Mouse (Mus musculus) lung, embryonic 16.5 days (tissue): ENCODE data around the gene Rmi2. TPM values are rescaled to one million over a fixed set of nuclear protein-coding genes. Genes with fewer than 3 reads are reported as not detected.
A peak's percentile ranks its signal among the peaks of the same experiment; 100 is the strongest.

Experiments used
- ATAC-seq: fragments of 200-750 bp; cut with Nextera tagmentation; 2 replicates; pipeline ENCODE4 v1.8.0; 2017; ENCODE audit warnings: low read depth, mild to moderate bottlenecking, moderate library complexity
- H3K27ac ChIP-seq: fragments of 300-500 bp; sonication (generic); 2 replicates; pipeline ENCODE4 v1.5.1; 2014; ENCODE audit warnings: mild to moderate bottlenecking, control low read depth, low read length
- H3K27me3 ChIP-seq: fragments of 300-500 bp; sonication (generic); 2 replicates; pipeline ENCODE4 v1.6.1; 2014; ENCODE audit warnings: low read depth, low read length, mixed read lengths; ENCODE audit not compliant: control insufficient read depth, insufficient read depth
- H3K36me3 ChIP-seq: fragments of 300-500 bp; sonication (generic); 2 replicates; pipeline ENCODE4 v1.6.1; 2014; ENCODE audit warnings: low read length; ENCODE audit not compliant: control insufficient read depth, insufficient read depth
- H3K4me1 ChIP-seq: fragments of 300-500 bp; sonication (generic); replicated peaks from 2 replicates; pipeline ENCODE4 v1.6.1; 2014; ENCODE audit warnings: low read length, mixed read lengths; ENCODE audit not compliant: control insufficient read depth, insufficient read depth
- H3K4me2 ChIP-seq: fragments of 300-500 bp; sonication (generic); 2 replicates; pipeline ENCODE4 v1.6.1; 2014; ENCODE audit warnings: low read depth, low read length, control low read depth
- H3K4me3 ChIP-seq: fragments of 300-500 bp; sonication (generic); 2 replicates; pipeline ENCODE4 v1.5.1; 2014; ENCODE audit warnings: mild to moderate bottlenecking, low read length, control low read depth
- H3K9ac ChIP-seq: fragments of 300-500 bp; sonication (generic); 2 replicates; pipeline ENCODE4 v1.6.1; 2014; ENCODE audit warnings: low read length, control low read depth
- H3K9me3 ChIP-seq: fragments of 300-500 bp; sonication (generic); 2 replicates; pipeline ENCODE4 v1.6.1; 2016; ENCODE audit warnings: low read length; ENCODE audit not compliant: control insufficient read depth
- WGBS: fragments of 180-500 bp; shearing (Covaris S2); extraction: QIAGEN DNeasy Blood & Tissue Kit; methylation state at CpG from one replicate; pipeline ENCODE4 v1.1.7; 2014; 5-methylcytosine and 5-hydroxymethylcytosine counted together
- polyA plus RNA-seq: library from polyadenylated mRNA; unstranded; fragments of >200 nt; fragmentation: Nextera tagmentation; extraction: Ambion mirVana; gene quantifications from 2 replicates; pipeline ENCODE4 v1.2.1, GENCODE M21; 2015

Gene Rmi2
- polyA plus RNA-seq, 1 experiment from 2014 or later, result 3.1 TPM

GRCm38 (mm10) chr16:10837903-10838302, 3.0 kb downstream of the Rmi2 start:
- H3K27ac ChIP-seq, result peak overlapping the region; percentile 67
- peaks cover 23% of the 10 kb centered on the region for H3K4me1 ChIP-seq
- WGBS, result 75% methylated on average over 1 of the region's 1 CpGs
- no peaks in the 10 kb centered on the region for H3K36me3 ChIP-seq
- H3K4me2 ChIP-seq, result no peak overlapping the region
- no peak overlapping the region for H3K4me3 ChIP-seq
- H3K9ac ChIP-seq, result no peak overlapping the region
- H3K9me3 ChIP-seq, result no peaks in the 10 kb centered on the region
- no peaks in the 10 kb centered on the region for H3K27me3 ChIP-seq
- no peak for ATAC-seq

DNA sequence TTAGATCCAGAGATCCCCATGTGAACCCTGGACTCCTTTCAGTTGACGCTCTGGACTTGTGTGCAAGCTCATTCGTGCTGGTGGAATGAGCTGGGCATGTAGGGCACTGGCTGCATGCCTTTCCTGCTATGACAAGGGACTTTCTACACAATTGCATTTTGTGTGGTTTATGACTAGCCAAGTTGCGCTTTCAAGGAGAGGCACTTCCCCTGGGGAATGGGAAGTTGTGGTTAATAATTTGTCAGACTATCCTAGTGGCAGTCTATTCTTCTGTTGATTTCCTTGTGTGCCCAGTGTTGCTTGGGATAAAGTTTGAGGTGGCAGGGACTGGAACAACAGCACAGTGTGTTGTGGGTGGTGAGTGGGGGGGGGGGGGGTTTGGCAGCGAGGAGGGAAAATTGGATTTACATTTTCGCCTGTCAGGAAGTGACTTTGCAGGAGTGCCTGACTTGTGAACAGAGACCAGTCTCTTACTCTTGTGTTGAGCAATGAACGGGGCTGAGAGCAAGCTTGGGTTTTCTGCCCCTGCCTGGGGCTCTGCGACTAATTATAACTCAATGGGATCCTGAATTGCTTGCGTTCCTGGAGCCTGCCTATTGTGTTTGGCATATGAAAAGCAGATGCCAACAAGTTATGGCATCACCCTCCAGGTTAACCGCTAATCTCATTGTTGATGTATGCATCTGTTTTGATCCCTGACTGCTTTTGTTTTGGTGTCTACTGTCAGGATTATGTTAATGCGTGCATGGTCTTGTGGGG, 3.8 kb downstream of the Rmi2 start:
- Histone ChIP-seq H3K27me3 (no peaks in the 10 kb centered on the region), H3K27ac (peak overlapping the region; percentile 67), H3K4me3 (no peak overlapping the region), H3K4me2 (0 out of 2 replicates have a peak overlapping the region, but pooled peaks have one; percentile 1), H3K9me3 (no peaks in the 10 kb centered on the region), H3K4me1 (peaks cover 28% of the 10 kb centered on the region), H3K9ac (no peak overlapping the region), H3K36me3 (no peaks in the 10 kb centered on the region)
- WGBS, result 36% methylated on average over 10 of the region's 10 CpGs
- ATAC-seq, result peak; percentile 24

DNA sequence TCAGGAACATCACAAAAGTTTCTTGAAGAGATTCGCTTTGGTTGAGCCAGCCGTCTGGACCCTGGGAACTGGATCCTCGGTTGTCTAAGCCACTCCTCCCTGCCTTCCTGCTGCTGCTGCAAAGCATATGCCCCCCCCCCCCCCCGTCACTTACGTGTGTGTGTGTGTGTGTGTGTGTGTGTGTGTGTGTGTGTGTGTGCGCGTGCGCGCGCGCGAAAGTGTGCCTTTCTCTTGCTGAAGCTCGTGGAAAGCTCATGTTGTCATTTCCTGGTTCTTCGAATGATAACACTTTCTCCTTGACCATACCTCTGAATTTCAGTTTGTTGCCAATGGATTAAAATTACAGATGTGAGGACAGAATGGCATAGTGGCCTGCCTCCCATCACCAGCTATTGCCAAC, 5.2 kb downstream of the Rmi2 start:
- no peak overlapping the region for H3K4me2 ChIP-seq
- H3K27me3 ChIP-seq, result no peaks in the 10 kb centered on the region
- H3K9ac ChIP-seq, result no peak overlapping the region
- 86% methylated on average over 12 of the region's 14 CpGs for WGBS
- peaks cover 38% of the 10 kb centered on the region for H3K4me1 ChIP-seq
- H3K36me3 ChIP-seq, result no peaks in the 10 kb centered on the region
- no peak overlapping the region for H3K27ac ChIP-seq
- H3K4me3 ChIP-seq, result no peak overlapping the region
- no peak for ATAC-seq
- H3K9me3 ChIP-seq, result no peaks in the 10 kb centered on the region

- WGBS, result 68% methylated on average over 4 of the region's 4 CpGs
- no peak overlapping the region for H3K27ac ChIP-seq
- H3K27me3 ChIP-seq, result no peaks in the 10 kb centered on the region
- no peak overlapping the region for H3K4me2 ChIP-seq
- no peak overlapping the region for H3K4me3 ChIP-seq
- peaks cover 32% of the 10 kb centered on the region for H3K4me1 ChIP-seq
- H3K36me3 ChIP-seq, result no peaks in the 10 kb centered on the region
- H3K9me3 ChIP-seq, result no peaks in the 10 kb centered on the region
- H3K9ac ChIP-seq, result no peak overlapping the region
- no peak for ATAC-seq
Measured at GRCm38 (mm10) chr16:10842282-10842855, 7.5 kb downstream of the Rmi2 start.

GRCm38 (mm10) chr16:10843486-10844318, 8.8 kb downstream of the Rmi2 start:
- peaks cover 33% of the 10 kb centered on the region for H3K4me1 ChIP-seq
- 7% methylated on average over 18 of the region's 18 CpGs for WGBS
- peak overlapping the region; percentile 56 for H3K4me2 ChIP-seq
- peak; percentile 72 for ATAC-seq
- H3K4me3 ChIP-seq, result peak overlapping the region; percentile 34
- H3K27me3 ChIP-seq, result no peaks in the 10 kb centered on the region
- peak overlapping the region; percentile 60 for H3K27ac ChIP-seq
- peak overlapping the region; percentile 55 for H3K9ac ChIP-seq
- H3K36me3 ChIP-seq, result no peaks in the 10 kb centered on the region
- H3K9me3 ChIP-seq, result no peaks in the 10 kb centered on the region

- H3K4me3 ChIP-seq, result peak overlapping the region; percentile 34
- ATAC-seq, result no peak
- no peaks in the 10 kb centered on the region for H3K36me3 ChIP-seq
- peak overlapping the region; percentile 56 for H3K4me2 ChIP-seq
- H3K4me1 ChIP-seq, result peaks cover 35% of the 10 kb centered on the region
- H3K27me3 ChIP-seq, result no peaks in the 10 kb centered on the region
- 29% methylated on average over 6 of the region's 6 CpGs for WGBS
- H3K27ac ChIP-seq, result peak overlapping the region; percentile 60
- H3K9ac ChIP-seq, result no peak overlapping the region; the same call in 1 of the 2 replicates
- no peaks in the 10 kb centered on the region for H3K9me3 ChIP-seq
Measured at GRCm38 (mm10) chr16:10844319-10844670, 9.4 kb downstream of the Rmi2 start.

DNA sequence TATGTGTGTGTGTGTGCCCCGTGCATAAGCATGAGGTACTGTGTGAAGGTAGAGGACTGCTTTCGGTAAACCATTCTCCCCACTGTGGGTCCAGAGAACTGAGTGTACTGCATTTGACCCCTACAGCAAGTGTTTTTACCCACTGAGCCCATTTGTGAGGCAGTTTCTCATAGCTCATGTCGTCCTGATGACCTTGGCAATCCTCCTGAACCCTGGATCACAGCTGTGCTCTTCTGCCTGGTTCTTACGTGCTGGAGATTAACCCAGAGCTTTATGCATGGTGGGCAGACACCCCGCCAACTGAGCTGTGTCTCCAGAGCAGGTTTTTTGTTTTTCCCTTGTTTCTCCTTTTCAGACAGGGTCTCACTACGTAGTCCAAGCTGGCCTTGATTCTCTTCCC, 11.1 kb downstream of the Rmi2 start:
- H3K4me3 ChIP-seq, result no peak overlapping the region
- no peaks in the 10 kb centered on the region for H3K27me3 ChIP-seq
- no peak overlapping the region for H3K4me2 ChIP-seq
- 83% methylated on average over 6 of the region's 6 CpGs for WGBS
- no peak overlapping the region for H3K9ac ChIP-seq
- H3K36me3 ChIP-seq, result no peaks in the 10 kb centered on the region
- no peak overlapping the region for H3K27ac ChIP-seq
- H3K9me3 ChIP-seq, result no peaks in the 10 kb centered on the region
- H3K4me1 ChIP-seq, result peaks cover 46% of the 10 kb centered on the region
- no peak for ATAC-seq

GRCm38 (mm10) chr16:10846503-10846902, 11.6 kb downstream of the Rmi2 start:
- ATAC-seq, result peak; percentile 26; the same call in 1 of the 2 replicates
- 54% methylated on average over 4 of the region's 4 CpGs for WGBS

More at GRCm38 (mm10) chr16:10846503-10846902, 11.6 kb downstream of the Rmi2 start:
- Histone ChIP-seq H3K9me3 (no peaks in the 10 kb centered on the region), H3K27ac (no peak overlapping the region), H3K27me3 (no peaks in the 10 kb centered on the region), H3K36me3 (no peaks in the 10 kb centered on the region), H3K4me3 (no peak overlapping the region), H3K4me2 (no peak overlapping the region), H3K4me1 (peaks cover 51% of the 10 kb centered on the region), H3K9ac (no peak overlapping the region)
